22 mouse cellular contexts compared by ENCODE assay signal in genomic region chr12:84692141-84692540, GRCm38 (mm10). TPM values are rescaled to one million over a fixed set of nuclear protein-coding genes. Genes with fewer than 3 reads are reported as not detected.
"Had no signal": no experiment of that assay in that cellular context is flagged by ENCODE, and none has a peak within 500 bp of the region (broad histone marks: within the 10 kb centered on the region; RNA-seq: fewer than 3 reads in every experiment).

No protein-coding gene starts in this region.

- H3K27ac ChIP-seq: neural tube, embryonic 12.5 days; neural tube, embryonic 13.5 days; neural tube, embryonic 15.5 days; stomach, embryonic 15.5 days; stomach, postnatal 0 days had no signal

- DNase-seq: retina, postnatal 1 day; right cerebral cortex, adult 18-20 months; right cerebral cortex, postnatal 14 days; right cerebral cortex, postnatal 25 days; right cerebral cortex, postnatal 4 days; spleen, adult 18-20 months; thymus, adult 18-20 months; thymus, postnatal 36 days; thymus, postnatal 4 days had no signal

- H3K4me2 ChIP-seq: neural tube, embryonic 12.5 days; neural tube, embryonic 13.5 days; neural tube, embryonic 15.5 days; stomach, embryonic 15.5 days had no signal

- H3K4me1 ChIP-seq: neural tube, embryonic 12.5 days; neural tube, embryonic 13.5 days; stomach, embryonic 15.5 days had no signal

- H3K9me3 ChIP-seq: neural tube, embryonic 12.5 days; neural tube, embryonic 13.5 days; neural tube, embryonic 15.5 days; stomach, embryonic 15.5 days had no signal

- H3K9ac ChIP-seq: neural tube, embryonic 12.5 days; neural tube, embryonic 13.5 days; neural tube, embryonic 15.5 days; stomach, embryonic 15.5 days had no signal

- H3K36me3 ChIP-seq: neural tube, embryonic 12.5 days; neural tube, embryonic 13.5 days; neural tube, embryonic 15.5 days; stomach, embryonic 15.5 days had no signal

- H3K4me3 ChIP-seq: neural tube, embryonic 12.5 days; neural tube, embryonic 13.5 days; neural tube, embryonic 15.5 days; stomach, embryonic 15.5 days had no signal

RNA-seq across cellular contexts. Expression of gene Syndig1l, which starts 6.5 kb away (rescaled TPM):
- total RNA-seq: neutrophil, adult 5-6 weeks had no signal
- polyA plus RNA-seq: small intestine, adult 2 months; stomach, postnatal 0 days had no signal

RNA-seq across cellular contexts. Expression of gene Vrtn, which starts 51.3 kb away (rescaled TPM):
- total RNA-seq: neutrophil, adult 5-6 weeks had no signal
- polyA plus RNA-seq: neural tube, embryonic 11.5 days; neural tube, embryonic 12.5 days; neural tube, embryonic 13.5 days; neural tube, embryonic 14.5 days; neural tube, embryonic 15.5 days; small intestine, adult 2 months; spleen, adult 2 months; stomach, embryonic 14.5 days; stomach, embryonic 15.5 days; stomach, embryonic 16.5 days; stomach, postnatal 0 days; urinary bladder, adult 2 months had no signal
